Mouse (Mus musculus) urinary bladder, adult 18-20 months (tissue): ENCODE measurements around the gene Gm4131.
"Not testable (repeated sequence)": the region's sequence is repeated elsewhere in the genome, so short reads cannot be mapped to it uniquely, and the experiment has no call there.

ENCODE experiments used
- DNase-seq, 2 experiments: peaks; one replicate each; pipeline ENCODE4 v3.0.0; 2022; ENCODE audit warnings: low spot score in 2 of 2, mixed read lengths in 2 of 2

The Gm4131 gene

GRCm38 (mm10) chr14:62566821-62567220 is at the start of gene Gm4131:
Gm4131 (minus strand) TSS chr14:62566921.
- not testable (repeated sequence) for DNase-seq

GRCm38 (mm10) chr14:62609904-62610303 is 43.2 kb upstream of the Gm4131 start:
- no peak for DNase-seq

- no peak for DNase-seq
Observed at GRCm38 (mm10) chr14:62607791-62608196, 41.1 kb upstream of the Gm4131 start.

- no peak for DNase-seq
Observed at GRCm38 (mm10) chr14:62602869-62603268, 36.1 kb upstream of the Gm4131 start.

GRCm38 (mm10) chr14:62602271-62602670 is 35.5 kb upstream of the Gm4131 start:
- DNase-seq, result no peak

GRCm38 (mm10) chr14:62600109-62600522 is 33.4 kb upstream of the Gm4131 start:
- no peak for DNase-seq

- DNase-seq, result no peak
Observed at GRCm38 (mm10) chr14:62585338-62585737, 18.6 kb upstream of the Gm4131 start.

GRCm38 (mm10) chr14:62584637-62585036 is 17.9 kb upstream of the Gm4131 start:
- no peak for DNase-seq

GRCm38 (mm10) chr14:62581768-62582167 is 15.0 kb upstream of the Gm4131 start:
- no peak for DNase-seq

- no peak for DNase-seq
Observed at GRCm38 (mm10) chr14:62580945-62581344, 14.2 kb upstream of the Gm4131 start.

- DNase-seq, result no peak
Observed at GRCm38 (mm10) chr14:62575862-62576261, 9.1 kb upstream of the Gm4131 start.

GRCm38 (mm10) chr14:62574906-62575305 is 8.2 kb upstream of the Gm4131 start:
- DNase-seq, result no peak

GRCm38 (mm10) chr14:62573454-62573853 is 6.7 kb upstream of the Gm4131 start:
- DNase-seq, result no peak

GRCm38 (mm10) chr14:62570299-62570698 is 3.6 kb upstream of the Gm4131 start:
- DNase-seq, result peak in 1 of 2 experiments; percentile 46

- no peak for DNase-seq
Observed at GRCm38 (mm10) chr14:62569463-62569862, 2.7 kb upstream of the Gm4131 start.

- no peak for DNase-seq
Observed at GRCm38 (mm10) chr14:62563679-62564078, 3.0 kb downstream of the Gm4131 start.

GRCm38 (mm10) chr14:62561875-62562748 is 4.6 kb downstream of the Gm4131 start:
- DNase-seq, result no peak

- DNase-seq, result no peak
Observed at GRCm38 (mm10) chr14:62557111-62557510, 9.6 kb downstream of the Gm4131 start.

- DNase-seq, result peak in 1 of 2 experiments; percentile 17
Observed at GRCm38 (mm10) chr14:62555840-62556810, 10.6 kb downstream of the Gm4131 start.

- peak; percentile 48 to 69 for DNase-seq
Observed at GRCm38 (mm10) chr14:62555309-62555829, 11.4 kb downstream of the Gm4131 start, which contains the start of gene Fam124a. Fam124a (plus strand) TSS chr14:62555737.

- no peak for DNase-seq
Observed at GRCm38 (mm10) chr14:62553786-62554185, 12.9 kb downstream of the Gm4131 start.

- DNase-seq, result no peak
Observed at GRCm38 (mm10) chr14:62552771-62553170, 13.9 kb downstream of the Gm4131 start.
